Mouse (Mus musculus): ENCODE measurements at regions not wholly inside any gene's neighbourhood (a gene's known extent, or its start where the extent isn't known, plus 50 kb on each side); places are given as distances from the start of the nearest gene placed in this dataset.
"Not testable (repeated sequence)": the region's sequence is repeated elsewhere in the genome, so short reads cannot be mapped to it uniquely, and the experiment has no call there.

- ATAC-seq (replicated peaks; ENCODE audit: insufficient number of reproducible peaks, low FRiP score, low TSS enrichment, low read depth); H3K9me3 ChIP-seq (replicated peaks; ENCODE audit: control insufficient read depth, low read length); H3K27me3 ChIP-seq (ENCODE audit: control insufficient read depth, insufficient read depth, low read length); H3K27ac ChIP-seq (replicated peaks; ENCODE audit: low read depth, low read length); H3K4me1 ChIP-seq (ENCODE audit: control insufficient read depth, insufficient read depth, low read length); H3K4me2 ChIP-seq (ENCODE audit: low read depth, low read length); H3K9ac ChIP-seq (replicated peaks; ENCODE audit: low read length); H3K36me3 ChIP-seq (replicated peaks; ENCODE audit: control insufficient read depth, insufficient read depth, low read depth, low read length): not testable (repeated sequence)
- H3K4me3 ChIP-seq (ENCODE audit: low read depth, low read length), result peak overlapping the region; percentile 10; the same call in 1 of the 2 replicates
- DNase-seq (ENCODE audit: low spot score), result peak; percentile 3
- WGBS, result 55% methylated on average over 17 of the region's 27 CpGs
These were observed 69.0 kb downstream of the Pgr15l start for GRCm38 (mm10) chrX:97141170-97142085.

- no peaks in the 10 kb centered on the region for H3K4me1 ChIP-seq (ENCODE audit: control insufficient read depth, insufficient read depth, low read length)
- no peaks in the 10 kb centered on the region for H3K9me3 ChIP-seq (replicated peaks; ENCODE audit: control insufficient read depth, low read length)
- H3K27me3 ChIP-seq (ENCODE audit: control insufficient read depth, insufficient read depth, low read length), result no peaks in the 10 kb centered on the region
- H3K4me3 ChIP-seq (ENCODE audit: low read depth, low read length), result peak overlapping the region; percentile 10; the same call in 1 of the 2 replicates
- H3K36me3 ChIP-seq (replicated peaks; ENCODE audit: control insufficient read depth, insufficient read depth, low read depth, low read length), result no peaks in the 10 kb centered on the region
- DNase-seq (ENCODE audit: low spot score) (no peak), ATAC-seq (replicated peaks; ENCODE audit: insufficient number of reproducible peaks, low FRiP score, low TSS enrichment, low read depth) (no peak)
- H3K4me2 ChIP-seq (ENCODE audit: low read depth, low read length), result no peak overlapping the region
- no peak overlapping the region for H3K27ac ChIP-seq (replicated peaks; ENCODE audit: low read depth, low read length)
- no peak overlapping the region for H3K9ac ChIP-seq (replicated peaks; ENCODE audit: low read length)
These were observed 69.8 kb downstream of the Pgr15l start for GRCm38 (mm10) chrX:97142237-97142636.

GRCm38 (mm10) chrX:97156155-97156554 is 83.8 kb downstream of the Pgr15l start:
- Histone ChIP-seq H3K4me2 (ENCODE audit: low read depth, low read length) (no peak overlapping the region), H3K27me3 (ENCODE audit: control insufficient read depth, insufficient read depth, low read length) (no peaks in the 10 kb centered on the region), H3K27ac (replicated peaks; ENCODE audit: low read depth, low read length) (no peak overlapping the region), H3K9me3 (replicated peaks; ENCODE audit: control insufficient read depth, low read length) (no peaks in the 10 kb centered on the region), H3K4me1 (ENCODE audit: control insufficient read depth, insufficient read depth, low read length) (no peaks in the 10 kb centered on the region), H3K9ac (replicated peaks; ENCODE audit: low read length) (no peak overlapping the region), H3K36me3 (replicated peaks; ENCODE audit: control insufficient read depth, insufficient read depth, low read depth, low read length) (no peaks in the 10 kb centered on the region), H3K4me3 (ENCODE audit: low read depth, low read length) (no peak overlapping the region)
- ATAC-seq (replicated peaks; ENCODE audit: insufficient number of reproducible peaks, low FRiP score, low TSS enrichment, low read depth) (no peak), DNase-seq (ENCODE audit: low spot score) (no peak)
- WGBS, result 86% methylated on average over 2 of the region's 2 CpGs
